Mouse (Mus musculus) cerebellum, postnatal 10 days (tissue): Measurements from ENCODE around the gene Mthfd2l.

ENCODE experiments used
- DNase-seq, 2 experiments: peaks; one replicate each; pipeline ENCODE4 v3.0.0; 2021; ENCODE audit warnings: mixed read lengths in 2 of 2

The Mthfd2l gene

DNA sequence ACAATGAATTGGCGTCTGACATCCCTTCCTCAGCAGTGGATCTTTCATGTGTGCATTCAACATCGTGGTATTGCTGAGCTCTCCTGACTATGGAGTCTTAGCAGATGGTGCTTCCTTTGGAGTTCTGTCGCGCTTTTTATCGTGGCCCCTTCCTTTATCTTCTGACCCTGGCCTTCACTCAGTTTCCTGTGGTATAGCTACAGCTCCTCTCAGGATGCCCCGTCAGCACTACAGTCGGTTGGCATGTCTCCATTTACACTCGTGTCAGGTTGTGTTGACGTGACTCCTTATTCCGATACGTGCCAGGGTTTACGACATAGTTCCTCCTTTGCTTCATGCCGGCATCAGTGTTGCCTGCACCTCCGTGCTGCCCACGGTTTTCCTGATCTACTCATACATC, 18.6 kb downstream of the Mthfd2l start:
- DNase-seq, result no peak

- peak; percentile 75 to 77 for DNase-seq
These were observed 20.6 kb downstream of the Mthfd2l start for GRCm38 (mm10) chr5:90951475-90951874.

DNA sequence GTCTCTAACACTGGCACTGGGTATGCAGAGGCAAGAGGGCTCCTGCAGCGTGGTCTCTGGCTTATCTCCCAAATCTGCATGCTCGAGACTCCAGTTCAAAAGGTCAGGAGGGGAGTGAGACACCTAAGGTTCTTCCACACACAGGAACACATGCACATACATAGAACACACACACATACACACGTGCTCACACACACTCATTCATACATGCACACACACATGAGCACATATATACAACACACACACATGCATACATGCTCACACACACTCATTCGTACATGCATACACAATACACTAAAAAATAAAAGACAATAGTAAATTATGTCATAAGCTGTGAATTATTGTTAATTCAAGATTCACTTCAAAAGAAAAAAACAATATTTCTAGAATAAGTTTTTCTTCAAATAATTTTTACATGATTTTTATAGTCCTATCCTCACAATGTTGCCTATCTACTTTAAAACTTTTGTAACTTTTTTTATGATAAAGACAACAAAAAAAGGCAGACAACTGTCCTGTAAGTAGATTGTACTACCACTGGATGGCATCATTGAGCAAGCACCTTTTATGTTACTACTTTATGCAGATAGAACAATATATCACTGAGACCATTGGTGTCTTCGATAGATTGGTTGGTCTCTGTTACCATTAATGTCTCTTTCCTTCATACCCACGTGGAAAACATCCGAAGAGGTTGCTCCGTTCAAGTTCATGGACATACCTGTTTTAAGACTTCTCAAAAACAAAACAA, 22.0 kb downstream of the Mthfd2l start:
- DNase-seq, result peak in 1 of 2 experiments; percentile 20

DNA sequence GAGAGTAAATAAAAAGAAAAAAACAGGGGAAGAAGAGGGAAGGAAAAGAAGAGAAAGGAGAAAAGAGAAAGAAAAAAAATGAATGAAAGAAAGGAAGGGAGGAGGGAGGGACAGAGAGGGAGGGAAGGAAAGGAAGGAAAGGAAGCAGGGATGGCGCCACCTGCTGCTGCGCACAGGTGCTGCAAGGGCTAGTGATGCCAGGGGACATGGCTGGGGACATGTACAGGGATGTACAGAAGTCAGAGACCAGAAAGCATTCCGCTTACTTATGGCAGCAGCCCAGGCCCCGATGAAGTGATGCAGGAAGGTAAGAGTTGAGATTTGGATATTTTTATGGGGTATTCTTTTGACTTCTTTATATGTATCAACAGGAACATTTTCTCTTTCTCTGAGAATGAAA, 33.4 kb downstream of the Mthfd2l start:
- DNase-seq, result peak; percentile 41

GRCm38 (mm10) chr5:90964764-90965163, 33.8 kb downstream of the Mthfd2l start:
- no peak for DNase-seq

- no peak for DNase-seq
These were observed 34.5 kb downstream of the Mthfd2l start for GRCm38 (mm10) chr5:90965386-90965785.

- DNase-seq, result peak; percentile 89 to 91
These were observed 46.3 kb downstream of the Mthfd2l start for GRCm38 (mm10) chr5:90977244-90977643.

GRCm38 (mm10) chr5:90980297-90980696, 49.4 kb downstream of the Mthfd2l start:
- no peak for DNase-seq

- no peak for DNase-seq
These were observed 56.7 kb downstream of the Mthfd2l start for GRCm38 (mm10) chr5:90987605-90988004.

- DNase-seq, result no peak
These were observed 57.2 kb downstream of the Mthfd2l start for GRCm38 (mm10) chr5:90988149-90988548.

DNA sequence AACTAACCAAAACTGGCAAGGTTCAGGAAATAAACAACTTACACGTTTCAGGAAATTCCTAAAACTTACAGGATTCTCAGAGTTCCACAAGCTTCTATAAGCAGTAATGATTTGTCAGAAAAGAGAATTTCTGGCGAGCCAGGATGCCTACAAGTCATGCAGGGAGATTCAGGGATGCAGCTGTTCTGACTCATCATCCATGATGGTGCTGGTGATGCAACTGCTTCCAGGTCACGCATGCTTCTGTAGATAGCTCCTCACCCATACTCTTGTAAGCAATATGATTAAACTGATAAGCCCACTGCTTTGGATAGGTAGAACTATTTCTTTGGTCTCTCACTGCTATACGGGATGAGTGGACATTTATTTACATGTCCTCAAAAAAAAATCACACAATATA, 57.7 kb downstream of the Mthfd2l start:
- DNase-seq, result no peak

- DNase-seq, result no peak
These were observed 69.0 kb downstream of the Mthfd2l start for GRCm38 (mm10) chr5:90999942-91000341.

DNA sequence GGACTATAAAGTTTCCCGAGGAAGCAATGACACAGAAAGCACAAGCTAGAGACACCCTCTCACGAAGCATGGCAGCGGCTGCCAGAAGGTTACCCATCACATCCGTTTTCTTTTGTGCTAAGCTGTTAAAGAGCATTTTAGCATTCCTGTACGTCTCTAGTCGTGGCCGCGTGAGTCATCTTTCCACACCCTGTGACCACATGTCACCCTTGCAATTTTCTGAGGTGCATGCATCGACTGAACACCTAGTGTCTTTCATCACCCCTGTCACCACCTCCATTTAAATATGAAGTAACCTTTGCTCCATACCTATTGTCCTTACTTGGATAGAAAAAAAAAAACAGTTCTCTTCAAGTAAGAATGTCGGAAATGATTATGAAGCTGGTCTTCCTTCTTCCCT, 84.3 kb downstream of the Mthfd2l start:
- no peak for DNase-seq

GRCm38 (mm10) chr5:91023114-91023513, 92.2 kb downstream of the Mthfd2l start:
- DNase-seq, result no peak

- no peak for DNase-seq
These were observed 96.2 kb downstream of the Mthfd2l start, which contains the start of gene Epgn for GRCm38 (mm10) chr5:91027164-91027563. Gene Epgn, plus strand, starts transcription at chr5:91027464.

DNA sequence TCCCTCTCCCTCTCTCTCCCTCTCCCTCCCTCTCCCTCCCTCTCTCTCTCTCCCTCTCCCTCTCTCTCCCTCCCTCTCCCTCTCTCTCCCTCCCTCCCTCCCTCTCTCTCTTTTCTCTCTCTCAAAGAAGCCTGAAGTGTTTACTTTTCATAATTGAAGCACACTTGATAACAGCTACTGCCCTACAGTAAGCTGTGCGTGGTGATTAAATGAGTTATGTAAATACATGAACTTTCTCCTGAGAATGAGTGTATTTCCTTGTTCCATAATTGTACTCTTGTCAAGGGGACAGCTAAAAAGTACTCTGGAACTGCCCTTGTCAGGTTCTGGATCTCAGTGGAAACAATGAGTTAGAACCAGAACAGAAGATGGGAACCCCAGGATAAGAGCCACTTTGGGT, 96.9 kb downstream of the Mthfd2l start:
- DNase-seq, result no peak

DNA sequence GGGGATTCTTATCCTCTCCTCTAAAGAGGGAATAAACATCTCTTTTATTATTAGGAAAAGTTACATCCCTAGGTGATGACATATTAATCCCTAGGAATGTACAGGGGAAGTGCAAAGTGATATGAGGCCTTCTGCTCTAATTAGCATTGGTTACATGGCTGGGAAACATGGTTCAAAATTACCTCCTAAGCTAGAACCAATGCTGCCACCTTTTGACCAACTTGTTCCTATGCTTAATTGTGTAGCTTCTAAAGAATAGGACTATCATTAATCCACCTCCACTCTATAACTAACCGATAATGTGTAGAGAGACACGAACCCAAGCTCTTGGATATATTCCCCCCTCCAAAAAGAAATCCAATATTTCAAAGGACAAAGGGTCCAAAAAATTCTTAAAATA, 99.7 kb downstream of the Mthfd2l start:
- peak in 1 of 2 experiments; percentile 8 for DNase-seq

DNA sequence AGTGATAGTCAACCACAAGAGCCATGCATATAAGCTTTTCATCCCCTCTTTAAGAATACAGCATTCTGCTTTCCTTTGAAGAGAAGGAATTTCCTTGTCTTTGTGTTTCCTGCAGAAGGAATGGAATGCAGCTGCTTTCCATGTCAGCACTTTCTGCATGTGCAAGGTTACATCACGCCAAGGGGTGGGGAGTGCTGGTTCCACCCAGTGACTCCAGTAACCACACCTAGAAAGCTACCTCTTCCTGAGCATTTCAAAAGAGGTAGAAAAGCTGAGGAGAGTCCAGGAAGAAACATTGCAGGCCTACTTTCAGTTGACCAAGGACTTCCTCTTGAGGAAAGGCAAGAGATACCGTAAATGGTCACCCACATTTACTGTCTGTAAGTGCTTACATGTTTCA, 104.4 kb downstream of the Mthfd2l start:
- DNase-seq, result no peak

DNA sequence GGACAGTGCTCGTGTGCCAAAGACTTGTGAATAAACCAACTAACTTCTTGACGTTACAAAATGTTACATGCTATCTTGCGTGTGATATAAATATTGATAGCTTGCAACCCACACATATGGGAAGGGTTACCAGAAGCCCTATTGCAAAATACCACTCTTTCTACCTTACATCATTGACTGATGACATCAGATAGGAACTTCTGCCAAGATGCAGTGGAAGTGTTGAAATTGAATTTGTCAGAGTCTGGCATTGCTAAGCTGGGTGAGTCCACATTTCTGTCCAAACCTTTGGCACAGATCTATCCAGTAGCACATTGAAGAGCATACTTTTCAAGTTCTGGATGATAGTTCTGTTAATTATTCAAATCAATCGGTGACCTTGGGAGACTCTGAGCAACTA, 105.7 kb downstream of the Mthfd2l start:
- peak in 1 of 2 experiments; percentile 9 for DNase-seq

GRCm38 (mm10) chr5:91037756-91038155, 106.8 kb downstream of the Mthfd2l start:
- no peak for DNase-seq

DNA sequence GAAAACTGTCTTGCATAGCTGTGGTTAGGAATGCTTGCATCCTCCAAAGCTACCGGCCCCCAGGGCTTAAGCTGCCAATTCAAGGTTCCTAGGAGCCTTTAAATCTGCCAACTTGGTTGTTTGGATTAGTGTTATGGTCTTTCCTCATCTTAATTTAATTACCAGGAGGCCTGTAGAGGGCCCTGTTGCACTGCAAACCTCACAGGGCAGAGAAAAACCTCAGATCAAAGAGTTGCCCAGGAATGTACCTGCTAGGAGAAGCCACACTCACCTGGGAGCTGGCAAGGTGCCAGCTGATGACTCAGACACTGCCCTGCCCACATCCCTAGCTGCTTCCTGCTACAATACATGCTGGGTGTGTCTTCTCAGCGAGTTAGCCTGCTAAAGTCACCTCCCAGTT, 107.6 kb downstream of the Mthfd2l start:
- DNase-seq, result peak; percentile 61 to 65

DNA sequence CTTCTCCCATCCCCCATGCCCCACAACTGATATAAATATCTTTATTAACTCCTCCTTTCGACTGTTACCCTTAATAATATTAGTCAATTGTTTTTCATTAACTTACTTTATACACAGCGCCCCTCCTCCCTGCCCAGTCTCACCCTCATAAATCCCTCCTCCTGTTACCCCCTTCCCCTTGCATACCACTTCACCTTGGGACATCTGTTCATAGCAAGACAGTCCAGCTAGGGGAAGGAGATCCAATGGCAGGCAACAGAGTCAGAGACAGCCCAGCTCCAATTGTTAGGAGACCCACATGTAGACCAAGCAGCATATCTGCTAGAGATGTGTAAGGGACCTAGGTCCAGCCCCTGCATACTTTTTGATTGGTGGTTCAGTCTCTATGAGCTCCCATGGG, 108.0 kb downstream of the Mthfd2l start:
- no peak for DNase-seq

GRCm38 (mm10) chr5:91047987-91048386, 117.1 kb downstream of the Mthfd2l start:
- no peak for DNase-seq

DNA sequence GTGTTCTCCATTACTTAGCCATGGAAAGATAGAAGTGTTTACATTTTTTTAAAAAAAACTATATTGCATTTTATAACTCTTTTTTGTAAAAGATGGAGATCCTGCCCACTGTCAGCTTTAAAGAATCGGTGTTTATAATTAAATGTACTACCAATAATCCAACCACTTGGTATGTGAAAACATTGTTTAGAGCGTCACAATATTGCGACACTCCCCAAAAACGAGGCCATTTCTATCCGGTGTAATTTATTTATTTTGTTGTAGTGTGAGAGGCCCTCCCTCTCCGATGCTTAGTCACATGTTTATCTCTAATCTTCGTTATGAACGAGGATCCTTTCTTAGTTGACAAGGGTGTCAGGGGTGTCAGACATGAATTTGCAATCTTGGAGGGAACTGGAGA, 117.5 kb downstream of the Mthfd2l start:
- no peak for DNase-seq
